Mouse (Mus musculus): Measurements from ENCODE around the gene Gm12216.

DNA sequence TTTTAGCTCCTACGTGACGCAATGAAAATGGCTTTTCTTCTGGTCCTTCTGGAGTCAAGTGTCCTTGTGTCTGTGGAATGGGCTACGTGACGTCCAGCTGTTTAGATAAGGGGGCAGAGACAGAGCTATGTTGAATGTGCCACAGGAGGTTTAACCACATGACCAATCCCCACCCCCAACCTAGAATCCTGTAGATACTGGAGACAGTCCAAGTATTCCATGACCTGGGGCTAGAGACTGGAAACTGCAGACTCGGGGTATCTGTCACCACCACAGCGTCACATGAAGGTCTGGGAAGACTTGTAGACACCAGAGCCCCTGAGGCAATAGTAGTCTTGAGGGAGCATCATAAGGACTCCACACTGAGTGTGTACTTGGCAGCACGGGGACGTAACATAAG is 63.2 kb downstream of the Gm12216 start:
- TF ChIP-seq CTCF (IDR thresholded peaks at IDR 0.05; ENCODE audit: low read depth), result no peak
- no peak for TF ChIP-seq EP300 (optimal IDR thresholded peaks at IDR 0.05)
